Mouse (Mus musculus): Measurements from ENCODE around the gene Mras. TPM values are rescaled to one million over a fixed set of nuclear protein-coding genes. Genes with fewer than 3 reads are reported as not detected.

The Mras gene
- polyA plus RNA-seq, 1 experiment from 2014 or later, result 4.8 TPM

DNA sequence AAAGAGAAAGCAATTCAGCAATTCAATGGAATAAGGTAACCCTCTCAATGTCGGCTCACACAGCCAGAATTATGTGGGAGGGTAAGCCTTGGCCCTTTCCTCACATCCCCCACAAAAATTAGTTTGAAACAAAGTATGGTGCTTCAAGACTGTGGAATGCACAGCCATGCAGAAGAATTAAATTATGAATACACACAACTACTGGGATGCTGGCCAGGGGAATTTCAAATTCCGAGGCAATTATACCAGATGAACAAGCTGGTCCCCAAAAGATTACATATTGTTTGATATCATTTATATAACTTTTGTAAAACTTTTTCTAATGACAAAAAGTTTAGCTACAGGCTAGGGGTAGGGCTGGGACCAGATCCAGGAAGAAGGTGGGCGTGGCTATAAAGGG lies 10.1 kb upstream of the Mras start:
- Histone ChIP-seq H3K4me1 (replicated peaks; ENCODE audit: control insufficient read depth, insufficient read depth, low read length) (no peaks in the 10 kb centered on the region), H3K36me3 (ENCODE audit: control insufficient read depth, insufficient read depth, low read length) (no peaks in the 10 kb centered on the region), H3K27me3 (replicated peaks; ENCODE audit: control insufficient read depth, insufficient read depth, low read length) (peaks cover 13% of the 10 kb centered on the region; the same call in 1 of the 2 replicates), H3K27ac (ENCODE audit: low read depth, low read length) (no peak overlapping the region), H3K9me3 (ENCODE audit: control insufficient read depth, low read length) (no peaks in the 10 kb centered on the region), H3K9ac (ENCODE audit: low read depth, low read length) (no peak overlapping the region), H3K4me3 (ENCODE audit: low read depth, low read length) (no peak overlapping the region), H3K4me2 (no peak overlapping the region)
- no peak for ATAC-seq (replicated peaks; ENCODE audit: low FRiP score)
- WGBS, result 70% methylated on average over 3 of the region's 3 CpGs
- no peak for DNase-seq (ENCODE audit: low spot score)

DNA sequence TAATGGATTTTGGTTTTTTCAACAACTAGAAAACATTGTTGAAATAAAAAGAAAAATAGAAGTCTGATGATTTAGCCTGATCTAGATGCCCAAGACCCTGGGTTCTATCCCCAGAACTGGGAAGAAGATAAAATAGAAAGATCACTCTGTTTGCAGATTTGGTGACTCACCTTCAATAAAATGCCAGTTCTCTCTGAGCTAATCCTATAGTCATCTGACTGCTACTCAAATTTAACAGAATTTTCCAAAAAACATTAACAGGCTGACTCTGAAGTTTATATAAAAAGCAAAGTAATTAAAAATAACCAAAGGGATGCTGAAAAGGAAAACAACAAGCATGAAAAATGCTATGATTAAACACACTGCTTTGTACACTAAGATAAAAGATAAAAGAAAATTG lies 9.1 kb upstream of the Mras start:
- H3K27ac ChIP-seq (ENCODE audit: low read depth, low read length), result no peak overlapping the region
- H3K9me3 ChIP-seq (ENCODE audit: control insufficient read depth, low read length), result no peaks in the 10 kb centered on the region
- H3K9ac ChIP-seq (ENCODE audit: low read depth, low read length), result no peak overlapping the region
- H3K4me1 ChIP-seq (replicated peaks; ENCODE audit: control insufficient read depth, insufficient read depth, low read length), result no peaks in the 10 kb centered on the region
- ATAC-seq (replicated peaks; ENCODE audit: low FRiP score) (no peak), DNase-seq (ENCODE audit: low spot score) (no peak)
- H3K4me2 ChIP-seq, result no peak overlapping the region
- H3K27me3 ChIP-seq (replicated peaks; ENCODE audit: control insufficient read depth, insufficient read depth, low read length), result peaks cover 9% of the 10 kb centered on the region; the same call in 1 of the 2 replicates
- no peaks in the 10 kb centered on the region for H3K36me3 ChIP-seq (ENCODE audit: control insufficient read depth, insufficient read depth, low read length)
- no peak overlapping the region for H3K4me3 ChIP-seq (ENCODE audit: low read depth, low read length)

DNA sequence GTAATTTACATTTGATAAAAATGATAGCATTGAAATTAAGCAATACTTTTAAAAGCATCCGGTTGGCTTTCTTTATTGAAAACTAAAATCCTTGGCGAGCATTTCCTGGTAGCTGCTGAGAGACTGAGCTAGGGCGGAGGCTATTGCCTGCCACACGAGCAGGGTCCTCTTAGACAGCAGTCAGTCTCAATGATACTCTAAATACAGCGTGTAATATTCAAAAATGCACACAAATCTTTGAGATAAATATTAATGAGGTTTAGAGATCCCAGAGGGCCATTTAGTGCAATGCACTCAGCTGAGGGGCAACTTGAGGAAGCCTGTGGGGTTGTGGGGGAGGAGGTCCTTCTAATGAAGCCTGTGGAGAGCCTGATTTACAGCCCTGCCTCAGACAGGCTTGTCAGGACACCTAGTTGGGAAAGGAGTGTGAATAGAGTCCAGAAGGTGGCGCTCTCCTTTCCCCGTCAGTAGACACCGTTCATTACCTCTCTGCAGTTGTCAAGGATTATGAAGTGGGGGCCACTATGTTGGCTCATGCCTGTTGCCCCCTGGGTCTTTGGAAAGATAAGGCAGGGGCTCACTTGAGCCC lies 7.5 kb upstream of the Mras start:
- Histone ChIP-seq H3K9ac (ENCODE audit: low read depth, low read length) (no peak overlapping the region), H3K4me1 (replicated peaks; ENCODE audit: control insufficient read depth, insufficient read depth, low read length) (no peaks in the 10 kb centered on the region), H3K36me3 (ENCODE audit: control insufficient read depth, insufficient read depth, low read length) (no peaks in the 10 kb centered on the region), H3K27me3 (replicated peaks; ENCODE audit: control insufficient read depth, insufficient read depth, low read length) (peaks cover 8% of the 10 kb centered on the region; the same call in 1 of the 2 replicates), H3K9me3 (ENCODE audit: control insufficient read depth, low read length) (no peaks in the 10 kb centered on the region), H3K27ac (ENCODE audit: low read depth, low read length) (no peak overlapping the region), H3K4me3 (ENCODE audit: low read depth, low read length) (no peak overlapping the region), H3K4me2 (no peak overlapping the region)
- no peak for ATAC-seq (replicated peaks; ENCODE audit: low FRiP score)
- no peak for DNase-seq (ENCODE audit: low spot score)
- 36% methylated on average over 8 of the region's 8 CpGs for WGBS

DNA sequence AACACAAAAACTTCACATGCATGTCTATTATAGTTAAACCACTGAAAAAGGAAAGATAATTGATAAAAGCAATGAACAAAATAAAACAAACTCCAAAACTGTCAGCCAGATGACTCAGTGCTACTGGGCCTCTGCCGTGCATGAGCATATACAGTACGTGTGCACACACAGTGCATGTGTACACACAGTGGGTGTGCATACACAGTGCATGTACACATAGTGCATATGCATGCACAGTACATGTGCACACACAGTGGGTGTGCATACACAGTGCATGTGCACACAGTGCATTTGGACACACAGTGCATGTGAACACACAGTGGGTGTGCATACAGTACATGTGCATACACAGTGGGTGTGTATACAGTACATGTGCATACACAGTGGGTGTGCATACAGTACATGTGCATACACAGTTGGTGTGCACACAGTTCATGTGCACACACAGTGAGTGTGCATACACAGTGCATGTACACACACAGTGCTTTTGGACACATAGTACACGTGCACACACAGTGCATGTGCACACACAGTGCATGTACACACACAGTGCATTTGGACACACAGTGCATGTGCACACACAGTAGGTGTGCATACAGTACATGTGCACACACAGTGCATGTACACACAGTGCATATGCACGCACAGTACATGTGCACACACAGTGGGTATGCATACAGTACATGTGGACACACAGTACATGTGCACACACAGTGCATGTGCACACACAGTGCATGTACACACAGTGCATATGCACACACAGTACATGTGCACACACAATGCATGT lies 4.7 kb upstream of the Mras start:
- Histone ChIP-seq H3K9me3 (ENCODE audit: control insufficient read depth, low read length) (no peaks in the 10 kb centered on the region), H3K27ac (ENCODE audit: low read depth, low read length) (no peak overlapping the region), H3K4me3 (ENCODE audit: low read depth, low read length) (no peak overlapping the region), H3K9ac (ENCODE audit: low read depth, low read length) (no peak overlapping the region), H3K27me3 (replicated peaks; ENCODE audit: control insufficient read depth, insufficient read depth, low read length) (peaks cover 32% of the 10 kb centered on the region), H3K4me2 (no peak overlapping the region), H3K36me3 (ENCODE audit: control insufficient read depth, insufficient read depth, low read length) (no peaks in the 10 kb centered on the region), H3K4me1 (replicated peaks; ENCODE audit: control insufficient read depth, insufficient read depth, low read length) (0 out of 2 replicates have a peak, but pooled peaks cover 2% of the 10 kb centered on the region)
- ATAC-seq (replicated peaks; ENCODE audit: low FRiP score), result no peak; the same call in 1 of the 2 replicates
- DNase-seq (ENCODE audit: low spot score), result no peak
- WGBS, result 91% methylated on average over 4 of the region's 4 CpGs

DNA sequence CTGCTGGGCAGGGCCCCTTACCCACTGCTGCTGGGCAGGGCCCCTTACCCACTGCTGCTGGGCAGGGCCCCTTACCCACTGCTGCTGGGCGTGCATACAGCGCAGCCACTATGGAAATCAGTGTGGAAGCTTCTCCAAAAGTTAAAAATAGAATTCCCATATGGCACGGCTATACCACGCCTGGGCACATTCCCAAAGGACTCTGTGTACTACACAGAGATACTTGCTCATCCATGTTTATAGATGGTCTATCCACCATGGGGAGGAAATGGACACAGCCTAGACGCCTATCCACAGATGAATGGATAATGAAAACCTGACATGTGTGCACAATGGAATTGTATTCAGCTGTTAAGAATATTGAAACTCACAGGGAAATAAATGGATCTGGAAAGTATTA lies 3.8 kb upstream of the Mras start:
- Histone ChIP-seq H3K27me3 (replicated peaks; ENCODE audit: control insufficient read depth, insufficient read depth, low read length) (peaks cover 41% of the 10 kb centered on the region), H3K9ac (ENCODE audit: low read depth, low read length) (no peak overlapping the region), H3K4me1 (replicated peaks; ENCODE audit: control insufficient read depth, insufficient read depth, low read length) (0 out of 2 replicates have a peak, but pooled peaks cover 2% of the 10 kb centered on the region), H3K27ac (ENCODE audit: low read depth, low read length) (no peak overlapping the region), H3K4me2 (no peak overlapping the region), H3K4me3 (ENCODE audit: low read depth, low read length) (no peak overlapping the region), H3K9me3 (ENCODE audit: control insufficient read depth, low read length) (no peaks in the 10 kb centered on the region), H3K36me3 (ENCODE audit: control insufficient read depth, insufficient read depth, low read length) (no peaks in the 10 kb centered on the region)
- ATAC-seq (replicated peaks; ENCODE audit: low FRiP score), result no peak
- 79% methylated on average over 5 of the region's 5 CpGs for WGBS
- no peak for DNase-seq (ENCODE audit: low spot score)

DNA sequence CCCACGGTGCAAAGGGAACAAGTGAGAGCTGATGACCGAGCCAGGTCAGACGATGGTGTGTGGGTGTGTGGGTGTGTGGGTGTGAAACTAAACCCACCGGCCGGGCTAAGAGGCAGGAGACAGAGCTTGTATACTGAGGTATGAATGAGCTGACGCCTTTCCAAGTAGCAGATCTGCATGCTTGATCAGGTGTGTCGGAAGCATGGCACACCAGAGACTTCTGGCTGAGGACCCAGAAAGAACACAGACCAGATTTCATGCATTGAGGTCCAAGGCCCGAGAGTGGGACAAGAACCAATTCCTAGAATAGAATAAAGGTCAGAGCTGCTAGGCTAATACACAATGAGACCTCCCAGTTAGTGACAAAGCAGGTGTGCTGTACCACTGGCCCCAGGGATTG lies 1.9 kb upstream of the Mras start:
- no peak overlapping the region for H3K4me2 ChIP-seq
- WGBS, result 74% methylated on average over 8 of the region's 8 CpGs
- 0 out of 2 replicates have a peak, but pooled peaks cover 4% of the 10 kb centered on the region for H3K4me1 ChIP-seq (replicated peaks; ENCODE audit: control insufficient read depth, insufficient read depth, low read length)
- no peak overlapping the region for H3K9ac ChIP-seq (ENCODE audit: low read depth, low read length)
- ATAC-seq (replicated peaks; ENCODE audit: low FRiP score), result no peak
- peaks cover 47% of the 10 kb centered on the region for H3K27me3 ChIP-seq (replicated peaks; ENCODE audit: control insufficient read depth, insufficient read depth, low read length)
- H3K9me3 ChIP-seq (ENCODE audit: control insufficient read depth, low read length), result no peaks in the 10 kb centered on the region
- H3K27ac ChIP-seq (ENCODE audit: low read depth, low read length), result no peak overlapping the region
- no peaks in the 10 kb centered on the region for H3K36me3 ChIP-seq (ENCODE audit: control insufficient read depth, insufficient read depth, low read length)
- no peak overlapping the region for H3K4me3 ChIP-seq (ENCODE audit: low read depth, low read length)
- DNase-seq (ENCODE audit: low spot score), result no peak

DNA sequence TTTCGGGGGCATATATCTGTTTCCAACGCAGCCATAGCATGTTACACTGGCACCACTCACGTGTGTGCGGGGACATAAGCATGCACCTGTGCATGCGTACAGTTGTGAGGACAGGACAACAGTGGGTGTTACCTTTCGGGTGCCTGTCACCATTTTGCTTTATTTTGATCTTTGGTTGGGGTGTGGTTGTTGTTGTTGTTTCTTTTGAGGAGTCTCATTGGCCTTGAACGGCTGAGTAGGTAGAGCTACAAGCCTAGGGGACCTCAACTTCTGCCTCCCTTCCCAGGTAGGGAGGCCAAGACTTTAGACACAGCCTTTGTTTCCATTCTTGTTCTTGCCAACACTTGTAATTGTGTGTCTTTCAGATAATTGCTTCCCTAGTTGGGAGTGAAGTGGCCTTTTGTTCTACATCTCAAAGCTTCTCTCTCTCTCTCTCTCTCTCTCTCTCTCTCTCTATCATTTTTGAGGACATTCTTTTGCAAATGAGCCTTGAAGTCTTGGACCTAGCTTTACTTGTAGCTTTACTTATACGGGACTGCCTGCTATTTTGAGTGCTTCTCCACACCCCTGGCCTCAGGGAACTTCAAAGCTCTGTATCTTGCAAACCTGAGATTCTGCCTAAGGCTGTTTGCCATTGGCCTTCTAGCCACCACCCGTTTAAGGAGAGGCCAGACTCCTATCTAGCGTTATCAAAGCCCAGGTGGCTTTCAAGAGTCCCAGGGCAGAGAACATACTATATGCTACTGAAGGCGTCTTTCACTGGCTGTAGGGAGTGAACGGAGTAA lies 792 bp upstream of the Mras start:
- Histone ChIP-seq H3K27me3 (replicated peaks; ENCODE audit: control insufficient read depth, insufficient read depth, low read length) (peaks cover 48% of the 10 kb centered on the region), H3K27ac (ENCODE audit: low read depth, low read length) (no peak overlapping the region), H3K4me1 (replicated peaks; ENCODE audit: control insufficient read depth, insufficient read depth, low read length) (peaks cover 4% of the 10 kb centered on the region; the same call in 1 of the 2 replicates), H3K4me2 (no peak overlapping the region), H3K9me3 (ENCODE audit: control insufficient read depth, low read length) (no peaks in the 10 kb centered on the region), H3K4me3 (ENCODE audit: low read depth, low read length) (no peak overlapping the region), H3K9ac (ENCODE audit: low read depth, low read length) (no peak overlapping the region), H3K36me3 (ENCODE audit: control insufficient read depth, insufficient read depth, low read length) (no peaks in the 10 kb centered on the region)
- ATAC-seq (replicated peaks; ENCODE audit: low FRiP score) (no peak), DNase-seq (ENCODE audit: low spot score) (no peak)
- WGBS, result 70% methylated on average over 12 of the region's 12 CpGs

DNA sequence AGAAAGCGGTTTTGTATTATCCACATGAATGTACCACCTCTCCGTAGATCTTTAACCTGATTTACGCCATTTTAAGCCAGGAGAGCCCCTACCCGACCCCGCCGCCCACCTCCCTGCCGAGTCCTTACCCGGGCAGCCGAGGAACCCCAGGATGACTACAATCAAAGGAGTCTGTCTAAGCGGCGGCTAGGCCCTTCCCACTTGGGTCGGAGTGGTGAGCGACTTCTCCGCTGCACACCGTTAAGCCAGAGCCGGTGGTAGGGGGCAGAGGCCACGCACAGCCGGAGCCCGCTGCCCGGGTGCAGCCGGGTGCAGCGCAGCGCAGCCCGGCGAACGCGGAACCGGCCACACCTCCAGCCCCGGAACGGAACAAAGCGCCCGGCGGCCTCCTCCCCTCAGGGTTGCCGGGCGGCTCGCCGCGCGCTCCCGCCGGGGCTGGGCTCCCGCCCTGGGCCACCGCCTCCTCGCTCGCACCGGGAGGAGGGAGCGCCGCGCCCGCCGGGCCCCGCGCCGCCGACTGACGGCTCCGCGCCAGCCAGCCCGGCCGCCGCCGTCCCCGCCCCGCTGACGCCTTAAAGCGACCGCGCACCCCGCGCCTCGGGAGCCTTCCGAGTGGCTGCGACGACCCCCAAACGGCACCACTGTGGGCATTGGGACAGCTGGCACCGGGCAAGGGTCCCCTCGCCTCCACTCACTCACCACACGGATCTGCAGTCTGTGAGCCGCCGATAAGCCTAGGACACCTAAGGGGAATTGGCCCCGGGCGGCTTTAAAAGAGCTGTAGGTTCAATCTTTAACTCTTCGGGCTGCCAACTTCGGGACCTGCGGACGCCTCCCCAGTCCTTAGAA lies 775 bp downstream of the Mras start:
- peak overlapping the region; percentile 60 for H3K9ac ChIP-seq (ENCODE audit: low read depth, low read length)
- peaks cover 48% of the 10 kb centered on the region for H3K27me3 ChIP-seq (replicated peaks; ENCODE audit: control insufficient read depth, insufficient read depth, low read length)
- H3K27ac ChIP-seq (ENCODE audit: low read depth, low read length), result no peak overlapping the region
- DNase-seq (ENCODE audit: low spot score) (peak; percentile 69), ATAC-seq (replicated peaks; ENCODE audit: low FRiP score) (peak; percentile 81)
- H3K9me3 ChIP-seq (ENCODE audit: control insufficient read depth, low read length), result no peaks in the 10 kb centered on the region
- no peaks in the 10 kb centered on the region for H3K36me3 ChIP-seq (ENCODE audit: control insufficient read depth, insufficient read depth, low read length)
- peak overlapping the region; percentile 94 for H3K4me2 ChIP-seq
- under 1% methylated on average over 84 of the region's 86 CpGs for WGBS
- H3K4me3 ChIP-seq (ENCODE audit: low read depth, low read length), result peak overlapping the region; percentile 72
- H3K4me1 ChIP-seq (replicated peaks; ENCODE audit: control insufficient read depth, insufficient read depth, low read length), result peaks cover 4% of the 10 kb centered on the region; the same call in 1 of the 2 replicates

All from liver, embryonic 11.5 days (tissue).